Mouse (Mus musculus) gastrocnemius, adult 8-10 months (tissue): ENCODE data around the gene Ctcf. TPM values are rescaled to one million over a fixed set of nuclear protein-coding genes. Genes with fewer than 3 reads are reported as not detected.

Experiments
- microRNA-seq: library from miRNA; unstranded; fragments of <30 nt; microRNA quantifications from one replicate; pipeline ENCODE4 v1.2.0, GENCODE M21; 2022
- total RNA-seq, 4 experiments: library from RNA; stranded (reverse); gene quantifications; 2 replicates each; pipeline ENCODE4 v1.2.4; 2022

Ctcf gene
- total RNA-seq, 4 experiments from 2014 or later = 32.9 to 39.2 (median 34.2) TPM

Small RNA genes within 50 kb of the gene (microRNA-seq; reads per million reads assigned to microRNA genes)
- gene Mir1966 = not detected

Other genes with a start within 250 kb of the Ctcf start
- gene Kctd19, start 223.1 kb upstream of the Ctcf start, total RNA-seq = under 1 TPM in 2 of 4 experiments, not detected in 2; 0.08 to 0.49 TPM
- gene Lrrc36, start 223.0 kb upstream of the Ctcf start, total RNA-seq = under 1 TPM in 2 of 4 experiments, not detected in 2; 0.70 TPM
- gene Tppp3, start 165.0 kb upstream of the Ctcf start, total RNA-seq = 10 to 100 TPM; 22.7 to 38.8 (median 34.2) TPM
- 10 to 100 TPM; 10.3 to 11.7 (median 11.4) TPM for gene Zdhhc1, start 139.7 kb upstream of the Ctcf start, total RNA-seq
- gene Hsd11b2, start 117.8 kb upstream of the Ctcf start, total RNA-seq = under 1 TPM in 2 of 4 experiments, not detected in 2; 0.12 to 0.62 TPM
- gene Atp6v0d1, start 70.5 kb upstream of the Ctcf start, total RNA-seq = 10 to 100 TPM; 42.2 to 45.3 (median 44.1) TPM
- 10 to 100 TPM; 15.8 to 17.2 (median 16.6) TPM for gene Ripor1, start 31.3 kb upstream of the Ctcf start, total RNA-seq
- not detected for gene Agrp, start 825 bp downstream of the Ctcf start, total RNA-seq
- gene Carmil2, start 49.7 kb downstream of the Ctcf start, total RNA-seq = not detected
- 1 to 10 TPM; 3.4 to 5.8 (median 4.4) TPM for gene Acd, start 64.5 kb downstream of the Ctcf start, total RNA-seq
- 1 to 10 TPM; 5.5 to 8.1 (median 6.7) TPM for gene Pard6a, start 64.6 kb downstream of the Ctcf start, total RNA-seq
- gene 4933405L10Rik, start 71.1 kb downstream of the Ctcf start, total RNA-seq = not detected
- gene Enkd1, start 71.6 kb downstream of the Ctcf start, total RNA-seq = under 1 TPM; 0.48 to 0.54 (median 0.52) TPM
- gene Gfod2, start 122.1 kb downstream of the Ctcf start, total RNA-seq = 1 to 10 TPM; 7.0 to 9.1 (median 8.3) TPM
- gene Ranbp10, start 190.8 kb downstream of the Ctcf start, total RNA-seq = 10 to 100 TPM; 19.3 to 25.2 (median 23.0) TPM
- not detected for gene Tsnaxip1, start 191.2 kb downstream of the Ctcf start, total RNA-seq
- gene Cenpt, start 216.7 kb downstream of the Ctcf start, total RNA-seq = 1 to 10 TPM in 1 of 4 experiments, under 1 TPM in 3; 0.31 to 1.4 (median 0.72) TPM
- gene Thap11, start 218.6 kb downstream of the Ctcf start, total RNA-seq = 10 to 100 TPM; 20.4 to 24.1 (median 22.0) TPM
- 10 to 100 TPM; 21.4 to 44.7 (median 25.5) TPM for gene Nutf2, start 224.0 kb downstream of the Ctcf start, total RNA-seq
- gene Edc4, start 244.3 kb downstream of the Ctcf start, total RNA-seq = 10 to 100 TPM; 18.8 to 21.9 (median 20.0) TPM